Mouse (Mus musculus) neural tube, postnatal 0 days (tissue): Measurements from ENCODE around the gene Wdr48. TPM values are rescaled to one million over a fixed set of nuclear protein-coding genes. Genes with fewer than 3 reads are reported as not detected.

Source experiments
- polyA plus RNA-seq: library from polyadenylated mRNA; unstranded; fragments of >200 nt; fragmentation: Nextera tagmentation; extraction: Ambion mirVana; gene quantifications from 2 replicates; pipeline ENCODE4 v1.2.1, GENCODE M21; 2015

Gene Wdr48
- polyA plus RNA-seq, result 41.8 and 47.1 TPM in 2 replicates

DNA sequence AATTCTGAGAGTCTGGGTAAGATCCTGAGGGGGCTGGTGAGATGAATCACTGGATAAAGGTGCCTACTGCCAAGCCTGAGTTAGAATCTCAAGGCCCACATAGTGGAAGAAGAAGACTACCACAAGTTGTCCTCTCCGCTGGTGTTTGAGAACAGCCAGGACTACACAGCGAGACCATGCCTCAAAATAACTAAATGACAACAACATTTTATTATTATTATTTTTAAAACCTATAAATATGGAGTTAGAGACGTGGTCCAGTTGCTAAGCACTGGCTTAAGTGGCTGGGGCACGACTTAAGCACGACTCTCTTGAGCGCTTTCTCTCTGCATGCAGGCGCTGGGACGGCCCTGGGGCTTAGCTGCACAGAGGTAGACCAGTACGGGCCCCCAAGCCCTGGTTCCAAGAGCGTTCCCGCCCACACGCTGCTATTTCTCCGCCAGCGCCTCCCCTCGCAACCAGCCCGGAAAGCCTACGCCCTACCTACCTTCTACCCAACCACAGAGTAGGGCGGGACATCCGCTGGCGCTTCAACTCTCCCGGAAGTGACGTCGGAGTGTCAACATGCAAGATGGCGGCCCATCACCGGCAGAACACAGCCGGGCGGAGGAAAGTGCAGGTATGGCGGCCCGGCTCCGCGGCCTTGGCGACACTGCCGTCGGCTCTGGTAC is at the start of gene Wdr48:
Wdr48 (plus strand) TSS at position 540 of the 671 bp plus-strand sequence.

DNA sequence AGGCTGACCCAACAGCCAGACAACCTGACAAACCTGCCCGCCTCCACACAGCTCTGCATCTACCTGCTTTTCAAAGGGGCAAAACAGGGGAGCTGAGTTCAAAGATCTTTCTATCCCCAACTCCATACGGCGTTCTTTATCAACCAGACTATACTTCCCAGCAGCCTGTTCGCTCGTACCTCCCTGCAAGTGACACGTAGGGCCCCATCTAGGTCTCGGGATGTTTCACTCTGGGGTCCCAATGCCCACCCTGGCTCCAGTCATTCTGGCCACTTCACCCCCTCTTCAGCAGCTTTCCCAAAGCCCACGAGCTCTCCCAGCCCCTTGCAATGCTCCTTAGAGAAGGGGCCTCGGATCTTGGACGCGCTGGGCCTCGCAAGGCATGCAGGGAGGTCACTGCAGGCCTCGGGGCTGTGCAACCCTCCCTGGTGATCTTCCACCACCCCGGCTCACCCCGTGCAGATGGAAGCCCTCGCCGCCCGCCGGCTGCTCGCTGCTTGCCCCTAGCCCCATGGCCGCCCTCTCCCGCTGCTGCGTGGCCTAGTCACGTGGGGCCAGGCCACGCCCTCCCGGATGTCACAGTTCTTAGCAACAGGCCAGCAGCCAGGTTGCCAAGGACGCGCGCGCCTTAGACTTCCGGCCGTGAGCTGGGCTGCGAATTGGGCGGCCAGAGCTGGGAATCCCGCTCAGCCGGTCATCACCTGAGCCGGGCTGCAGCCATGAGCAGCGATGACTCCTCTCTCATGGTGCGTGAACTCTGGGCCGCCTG is 42.5 kb downstream of the Wdr48 start, which contains the start of the genes Gorasp1 and Ttc21a:
Gorasp1 (minus strand) TSS at position 561 of the 769 bp plus-strand sequence.
Ttc21a (plus strand) TSS at position 602 of the 769 bp plus-strand sequence.

Other genes starting within 250 kb of the Wdr48 start
- gene Scn10a, start 175.6 kb upstream of the Wdr48 start, polyA plus RNA-seq, result 0.24 and 2.2 TPM in 2 replicates
- gene Scn11a, start 69.4 kb upstream of the Wdr48 start, polyA plus RNA-seq, result 0.25 and 1.0 TPM in 2 replicates
- gene Gorasp1, start 42.7 kb downstream of the Wdr48 start, polyA plus RNA-seq, result 18.9 and 20.3 TPM in 2 replicates
- 0.92 and 1.1 TPM in 2 replicates for gene Ttc21a, start 42.7 kb downstream of the Wdr48 start, polyA plus RNA-seq
- 1.5 and 2.4 TPM in 2 replicates for gene Csrnp1, start 89.8 kb downstream of the Wdr48 start, polyA plus RNA-seq
- not detected in 2 replicates for gene Xirp1, start 128.7 kb downstream of the Wdr48 start, polyA plus RNA-seq
- 18.0 and 20.0 TPM in 2 replicates for gene Cx3cr1, start 175.0 kb downstream of the Wdr48 start, polyA plus RNA-seq
- gene Ccr8, start 197.2 kb downstream of the Wdr48 start, polyA plus RNA-seq, result not detected in 2 replicates
- 42.0 and 45.4 TPM in 2 replicates for gene Slc25a38, start 215.5 kb downstream of the Wdr48 start, polyA plus RNA-seq
- 890 and 945 TPM in 2 replicates for gene Rpsa, start 232.8 kb downstream of the Wdr48 start, polyA plus RNA-seq